Mouse (Mus musculus) embryonic facial prominence, embryonic 10.5 days (tissue): Measurements from ENCODE around the gene Mctp1. TPM values are rescaled to one million over a fixed set of nuclear protein-coding genes. Genes with fewer than 3 reads are reported as not detected.

Experiments used
- DNase-seq: peaks from one replicate; pipeline ENCODE4 v3.0.0-alpha.2; 2017; ENCODE audit warnings: low spot score
- H3K27ac ChIP-seq: fragments of 300-500 bp; sonication (generic); replicated peaks from 2 replicates; pipeline ENCODE4 v1.5.1; 2016; ENCODE audit warnings: mild to moderate bottlenecking
- H3K27me3 ChIP-seq: fragments of 300-500 bp; sonication (generic); replicated peaks from 2 replicates; pipeline ENCODE4 v1.6.1; 2016; ENCODE audit warnings: low read depth, mild to moderate bottlenecking; ENCODE audit not compliant: poor library complexity, severe bottlenecking
- H3K36me3 ChIP-seq: fragments of 300-500 bp; sonication (generic); replicated peaks from 2 replicates; pipeline ENCODE4 v1.6.1; 2016; ENCODE audit warnings: mild to moderate bottlenecking, moderate library complexity
- H3K4me1 ChIP-seq: fragments of 300-500 bp; sonication (generic); 2 replicates; pipeline ENCODE4 v1.6.1; 2016
- H3K4me3 ChIP-seq: fragments of 300-500 bp; sonication (generic); 2 replicates; pipeline ENCODE4 v1.5.1; 2016; ENCODE audit warnings: mild to moderate bottlenecking, moderate library complexity
- H3K9me3 ChIP-seq: fragments of 300-500 bp; sonication (generic); 2 replicates; pipeline ENCODE4 v1.6.1; 2016; ENCODE audit warnings: mild to moderate bottlenecking
- WGBS: fragments of 180-500 bp; shearing (Covaris S2); methylation state at CpG from one replicate; pipeline ENCODE4 v1.1.7; 2016; 5-methylcytosine and 5-hydroxymethylcytosine counted together
- polyA plus RNA-seq: library from polyadenylated mRNA; unstranded; fragments of >200 nt; fragmentation: Nextera tagmentation; extraction: Ambion mirVana; gene quantifications from 2 replicates; pipeline ENCODE4 v1.2.1, GENCODE M21; 2016

The Mctp1 gene
- polyA plus RNA-seq, 1 experiment from 2014 or later, result 1.4 TPM

GRCm38 (mm10) chr13:76858078-76858482, 473.7 kb downstream of the Mctp1 start:
- WGBS, result 45% methylated on average over 2 of the region's 2 CpGs
- no peak for DNase-seq
- H3K4me3 ChIP-seq, result no peak overlapping the region
- no peak overlapping the region for H3K27ac ChIP-seq
- peaks cover 24% of the 10 kb centered on the region for H3K4me1 ChIP-seq
- H3K27me3 ChIP-seq, result no peaks in the 10 kb centered on the region
- no peaks in the 10 kb centered on the region for H3K9me3 ChIP-seq
- no peaks in the 10 kb centered on the region for H3K36me3 ChIP-seq

- Histone ChIP-seq H3K36me3 (no peaks in the 10 kb centered on the region), H3K4me1 (no peaks in the 10 kb centered on the region), H3K27me3 (no peaks in the 10 kb centered on the region), H3K27ac (no peak overlapping the region), H3K9me3 (no peaks in the 10 kb centered on the region), H3K4me3 (no peak overlapping the region)
- DNase-seq, result no peak
- 79% methylated on average over 3 of the region's 3 CpGs for WGBS
Observed at GRCm38 (mm10) chr13:76870291-76870690, 486.0 kb downstream of the Mctp1 start.

DNA sequence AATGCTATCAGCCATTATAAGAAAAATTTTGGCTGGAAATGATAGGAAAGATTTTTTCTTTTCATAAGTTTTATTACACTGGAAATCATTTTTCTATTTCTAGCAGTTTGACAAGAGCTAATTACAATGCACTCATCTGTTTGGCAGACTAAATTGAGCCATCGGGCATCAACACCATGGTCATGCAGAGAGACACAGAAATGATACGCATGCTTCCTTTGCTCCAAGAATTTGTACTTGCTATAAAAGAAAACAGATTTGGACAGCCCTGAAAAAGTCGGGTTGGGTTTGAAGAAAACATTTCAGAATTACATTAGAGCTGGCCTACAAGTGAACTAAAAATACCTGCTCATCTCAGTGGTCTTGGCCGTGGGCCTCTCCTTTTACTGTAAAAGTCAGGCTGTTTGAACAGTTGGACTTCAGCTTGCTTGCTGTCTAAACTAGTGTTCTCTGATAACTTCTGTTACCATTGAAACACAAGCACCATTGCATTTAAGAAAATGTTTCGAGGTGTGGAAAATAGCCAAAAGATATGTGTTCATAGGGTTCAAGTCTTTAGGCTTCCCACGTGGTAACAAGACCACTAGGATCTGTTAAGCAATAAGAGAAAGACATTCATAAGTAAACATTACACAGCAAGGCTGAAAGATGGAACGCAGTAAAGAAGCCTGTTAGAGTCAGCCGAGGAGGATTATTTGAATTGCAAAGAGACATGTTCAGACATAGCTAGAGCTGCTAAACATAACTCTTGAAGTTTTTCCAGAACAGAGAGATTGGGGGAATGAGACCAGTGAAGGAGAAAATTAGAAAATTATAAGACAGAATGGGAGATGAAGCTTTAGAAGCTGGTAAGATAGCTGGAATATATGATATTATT, 493.8 kb downstream of the Mctp1 start:
- 87% methylated on average over 8 of the region's 8 CpGs for WGBS
- no peaks in the 10 kb centered on the region for H3K36me3 ChIP-seq
- no peak overlapping the region for H3K27ac ChIP-seq
- no peaks in the 10 kb centered on the region for H3K4me1 ChIP-seq
- no peaks in the 10 kb centered on the region for H3K27me3 ChIP-seq
- no peak for DNase-seq
- no peaks in the 10 kb centered on the region for H3K9me3 ChIP-seq
- no peak overlapping the region for H3K4me3 ChIP-seq

DNA sequence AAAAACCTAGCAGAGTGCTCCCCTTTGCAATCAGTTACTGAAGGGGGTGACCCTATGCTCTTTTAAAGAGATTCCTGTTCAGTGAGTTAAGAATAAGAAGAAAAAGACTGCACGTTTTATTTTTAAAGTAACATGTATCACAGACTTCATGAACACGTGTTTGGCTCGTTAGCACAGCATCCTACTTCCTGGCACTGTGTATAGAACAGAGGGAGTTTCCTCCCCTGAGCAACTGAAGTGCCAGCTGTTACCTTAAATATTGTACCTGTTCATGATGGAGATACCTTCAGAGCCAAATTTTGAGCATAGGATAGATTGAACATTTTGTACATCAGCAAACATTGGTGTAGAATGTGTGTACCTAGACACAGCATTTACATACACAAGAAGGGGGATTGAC, 494.7 kb downstream of the Mctp1 start:
- H3K9me3 ChIP-seq, result no peaks in the 10 kb centered on the region
- H3K27ac ChIP-seq, result no peak overlapping the region
- H3K4me3 ChIP-seq, result no peak overlapping the region
- H3K36me3 ChIP-seq, result no peaks in the 10 kb centered on the region
- WGBS, result 73% methylated on average over 3 of the region's 3 CpGs
- DNase-seq, result no peak
- no peaks in the 10 kb centered on the region for H3K4me1 ChIP-seq
- H3K27me3 ChIP-seq, result no peaks in the 10 kb centered on the region

- Histone ChIP-seq H3K4me1 (no peaks in the 10 kb centered on the region), H3K9me3 (no peaks in the 10 kb centered on the region), H3K27ac (no peak overlapping the region), H3K36me3 (no peaks in the 10 kb centered on the region), H3K27me3 (no peaks in the 10 kb centered on the region), H3K4me3 (no peak overlapping the region)
- WGBS, result 74% methylated on average over 8 of the region's 8 CpGs
- no peak for DNase-seq
Observed at GRCm38 (mm10) chr13:76884517-76885092, 500.3 kb downstream of the Mctp1 start.

GRCm38 (mm10) chr13:76892987-76893386, 508.7 kb downstream of the Mctp1 start:
- no peak for DNase-seq
- Histone ChIP-seq H3K9me3 (no peaks in the 10 kb centered on the region), H3K27ac (no peak overlapping the region), H3K27me3 (no peaks in the 10 kb centered on the region), H3K36me3 (no peaks in the 10 kb centered on the region), H3K4me3 (no peak overlapping the region), H3K4me1 (no peaks in the 10 kb centered on the region)

DNA sequence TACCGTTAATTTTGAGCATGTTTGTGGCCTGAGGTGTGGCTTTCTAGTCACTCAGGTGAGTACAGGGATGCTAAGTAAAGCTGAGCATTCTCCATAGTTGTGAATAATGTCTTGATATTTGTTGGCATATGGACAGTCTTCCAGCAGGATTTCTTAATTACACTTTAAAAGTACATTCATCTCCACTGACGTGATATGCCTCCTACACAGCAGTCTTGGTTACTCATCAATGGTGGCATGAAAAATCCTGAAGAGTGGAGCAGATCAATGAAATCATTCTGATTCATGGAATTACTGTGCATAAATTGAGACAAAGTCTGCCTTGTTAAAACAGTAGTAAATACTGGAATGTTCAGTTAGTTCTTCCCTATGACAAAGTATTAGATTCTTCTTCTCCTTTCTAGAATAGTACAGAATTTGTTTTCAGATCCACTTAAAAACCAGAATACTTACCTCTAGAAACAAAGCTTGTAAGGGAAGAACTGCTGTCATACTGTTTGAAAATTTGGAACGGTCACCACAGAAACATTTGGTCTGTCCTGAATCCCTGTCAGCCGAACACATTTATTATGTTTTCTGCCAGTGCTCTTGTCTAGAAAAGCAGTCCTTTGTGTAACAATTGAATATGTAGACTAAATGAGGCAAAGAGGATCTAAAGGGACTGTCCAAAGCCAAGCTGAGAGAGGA, 511.6 kb downstream of the Mctp1 start:
- DNase-seq, result no peak
- Histone ChIP-seq H3K36me3 (no peaks in the 10 kb centered on the region), H3K27me3 (no peaks in the 10 kb centered on the region), H3K4me3 (no peak overlapping the region), H3K4me1 (no peaks in the 10 kb centered on the region), H3K9me3 (no peaks in the 10 kb centered on the region), H3K27ac (no peak overlapping the region)
- 88% methylated on average over 4 of the region's 4 CpGs for WGBS

GRCm38 (mm10) chr13:76896457-76896790, 512.1 kb downstream of the Mctp1 start:
- no peak for DNase-seq
- Histone ChIP-seq H3K27me3 (no peaks in the 10 kb centered on the region), H3K4me1 (no peaks in the 10 kb centered on the region), H3K4me3 (no peak overlapping the region), H3K27ac (no peak overlapping the region), H3K36me3 (no peaks in the 10 kb centered on the region), H3K9me3 (no peaks in the 10 kb centered on the region)
- 83% methylated on average over 1 of the region's 1 CpGs for WGBS

- Histone ChIP-seq H3K36me3 (no peaks in the 10 kb centered on the region), H3K27ac (no peak overlapping the region), H3K4me3 (no peak overlapping the region), H3K4me1 (peaks cover 6% of the 10 kb centered on the region), H3K27me3 (no peaks in the 10 kb centered on the region), H3K9me3 (no peaks in the 10 kb centered on the region)
- no peak for DNase-seq
- WGBS, result 92% methylated on average over 1 of the region's 1 CpGs
Observed at GRCm38 (mm10) chr13:76918321-76918720, 534.0 kb downstream of the Mctp1 start.

- H3K9me3 ChIP-seq, result no peaks in the 10 kb centered on the region
- H3K36me3 ChIP-seq, result no peaks in the 10 kb centered on the region
- H3K4me1 ChIP-seq, result peaks cover 64% of the 10 kb centered on the region
- H3K27me3 ChIP-seq, result no peaks in the 10 kb centered on the region
- no peak overlapping the region for H3K4me3 ChIP-seq
- peak overlapping the region; percentile 70 for H3K27ac ChIP-seq
- no peak for DNase-seq
- 66% methylated on average over 1 of the region's 1 CpGs for WGBS
Observed at GRCm38 (mm10) chr13:76926851-76927250, 542.5 kb downstream of the Mctp1 start.

DNA sequence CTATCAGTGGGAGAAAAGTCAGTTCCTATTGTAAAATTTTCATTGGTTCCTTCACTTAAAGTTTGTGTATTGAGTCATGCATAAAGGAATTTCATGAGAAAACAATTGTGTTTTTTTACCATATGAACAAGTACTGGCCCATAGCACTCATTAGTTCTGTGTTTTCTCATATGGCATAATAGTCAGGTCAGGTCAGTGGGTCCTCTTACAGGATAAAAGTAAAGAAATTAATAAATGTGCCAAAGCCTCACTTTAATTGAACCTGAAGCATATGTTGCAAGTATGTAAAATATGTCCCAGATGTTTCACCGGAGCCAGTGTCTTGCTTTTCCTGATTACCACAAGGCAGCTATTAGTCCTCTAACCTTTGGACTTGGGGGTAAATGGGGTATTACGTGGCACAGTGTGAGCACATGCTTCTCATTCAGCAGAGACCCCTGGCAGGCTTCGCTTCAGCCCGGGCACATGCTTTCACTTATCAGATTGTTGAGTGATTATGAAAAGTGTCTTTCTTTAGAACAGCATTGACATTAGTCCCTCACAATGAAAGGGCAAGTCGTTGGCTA, 543.6 kb downstream of the Mctp1 start:
- peaks cover 60% of the 10 kb centered on the region for H3K4me1 ChIP-seq
- H3K27me3 ChIP-seq, result no peaks in the 10 kb centered on the region
- H3K36me3 ChIP-seq, result no peaks in the 10 kb centered on the region
- no peak overlapping the region for H3K4me3 ChIP-seq
- WGBS, result 30% methylated on average over 5 of the region's 5 CpGs
- no peak overlapping the region for H3K27ac ChIP-seq
- DNase-seq, result peak; percentile 78
- H3K9me3 ChIP-seq, result no peaks in the 10 kb centered on the region

DNA sequence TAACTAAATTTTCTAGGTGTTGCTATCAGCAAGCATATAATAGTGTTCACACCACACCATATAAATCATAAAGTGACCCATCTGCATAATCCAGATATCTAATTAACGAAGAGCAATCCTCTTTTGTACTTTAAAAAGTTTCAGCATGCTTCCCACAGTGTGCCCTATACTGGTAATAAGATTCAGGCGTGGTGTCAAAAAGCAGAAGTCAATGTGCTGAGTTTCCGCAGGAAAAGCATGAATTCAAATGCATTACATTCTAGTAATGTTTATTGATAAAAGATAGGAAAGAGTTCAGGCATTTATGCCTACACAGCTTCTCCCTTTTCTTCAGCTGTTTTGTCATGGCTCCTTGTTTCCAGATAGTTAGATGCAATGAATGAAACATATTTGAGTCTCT, 544.8 kb downstream of the Mctp1 start:
- Histone ChIP-seq H3K4me3 (no peak overlapping the region), H3K27ac (no peak overlapping the region; the same call in 1 of the 2 replicates), H3K27me3 (no peaks in the 10 kb centered on the region), H3K36me3 (no peaks in the 10 kb centered on the region), H3K9me3 (no peaks in the 10 kb centered on the region), H3K4me1 (peaks cover 57% of the 10 kb centered on the region)
- WGBS, result 71% methylated on average over 3 of the region's 3 CpGs
- no peak for DNase-seq
